Comparison of ENCODE assay signal across 8 mouse cellular contexts in genomic region chr7:64287414-64288091, GRCm38 (mm10). TPM values are rescaled to one million over a fixed set of nuclear protein-coding genes. Genes with fewer than 3 reads are reported as not detected.
DNase-seq lines count a peak whose midpoint lies in the region; ATAC-seq lines count a peak whose summit lies in the region.

Gene Mtmr10 (plus strand): TSS chr7:64287653.

- no peaks in the 10 kb centered on the region for H3K27me3 ChIP-seq in heart, embryonic 14.5 days (ENCODE audit: control insufficient read depth, insufficient read depth, low read length)
- peaks cover 3% of the 10 kb centered on the region; the same call in 1 of the 2 replicates for H3K27me3 ChIP-seq in liver, embryonic 13.5 days
- H3K27me3 ChIP-seq in stomach, embryonic 16.5 days (ENCODE audit: control insufficient read depth, insufficient read depth, low read length): no peaks in the 10 kb centered on the region

- 0 out of 2 replicates have a peak, but pooled peaks cover 9% of the 10 kb centered on the region for H3K36me3 ChIP-seq in heart, embryonic 14.5 days (ENCODE audit: control insufficient read depth, insufficient read depth, low read length)
- H3K36me3 ChIP-seq in liver, embryonic 13.5 days: no peaks in the 10 kb centered on the region
- no peaks in the 10 kb centered on the region for H3K36me3 ChIP-seq in stomach, embryonic 16.5 days (ENCODE audit: control insufficient read depth, insufficient read depth, low read length)

- H3K4me1 ChIP-seq in heart, embryonic 14.5 days (ENCODE audit: control insufficient read depth in 2 of 2, insufficient read depth in 2 of 2, low read length in 2 of 2): no peaks in the 10 kb centered on the region; a peak in 1 of 4 replicates
- H3K4me1 ChIP-seq in liver, embryonic 13.5 days (replicated peaks): peaks cover 22% of the 10 kb centered on the region
- 0 out of 2 replicates have a peak, but pooled peaks cover 8% of the 10 kb centered on the region for H3K4me1 ChIP-seq in stomach, embryonic 16.5 days (ENCODE audit: control insufficient read depth, insufficient read depth, low read length)

- peak within 1 kb of the TSS; percentile 85 to 89 for H3K4me3 ChIP-seq in heart, embryonic 14.5 days (ENCODE audit: control insufficient read depth in 1 of 2, insufficient read depth in 1 of 2, low read depth in 1 of 2, low read length in 2 of 2)
- H3K4me3 ChIP-seq in liver, embryonic 13.5 days (replicated peaks): peak within 1 kb of the TSS; percentile 79
- peak within 1 kb of the TSS; percentile 93 for H3K4me3 ChIP-seq in stomach, embryonic 16.5 days (replicated peaks; ENCODE audit: low read length)

- peak; percentile 74 for DNase-seq in c-Kit-negative CD71-positive TER-119-positive erythroid progenitor cells, embryonic 14.5 days (ENCODE audit: low read depth, low spot score)
- peak; percentile 87 for DNase-seq in fibroblast of lung, adult 2 months (ENCODE audit: low read depth)
- DNase-seq in kidney, postnatal 14 days: peak; percentile 99
- peak; percentile 88 for DNase-seq in liver, embryonic 13.5 days
- DNase-seq in neural tube, embryonic 10.5 days (ENCODE audit: extremely low spot score, low spot score): peak; percentile 97

- peak; percentile 98 for ATAC-seq in CD4-positive, CD25-positive, alpha-beta regulatory T cell, adult 4 months
- ATAC-seq in heart, embryonic 14.5 days (ENCODE audit: insufficient number of reproducible peaks, insufficient read depth, low FRiP score, low read depth): peak; percentile 98
- ATAC-seq in liver, embryonic 13.5 days (ENCODE audit: low read depth): peak; percentile 97
- ATAC-seq in stomach, embryonic 16.5 days (ENCODE audit: insufficient read depth, low FRiP score): peak; percentile 98

- peak within 1 kb of the TSS; percentile 61 to 80 for H3K27ac ChIP-seq in heart, embryonic 14.5 days (replicated peaks in 1 of 2; ENCODE audit: control insufficient read depth in 1 of 2, insufficient read depth in 1 of 2, low read depth in 2 of 2, low read length in 2 of 2)
- peak within 1 kb of the TSS; percentile 50 for H3K27ac ChIP-seq in liver, embryonic 13.5 days
- peak within 1 kb of the TSS; percentile 89 for H3K27ac ChIP-seq in stomach, embryonic 16.5 days (ENCODE audit: low read length)

- H3K9ac ChIP-seq in heart, embryonic 14.5 days (ENCODE audit: low read length): peak within 1 kb of the TSS; percentile 89
- peak within 1 kb of the TSS; percentile 82 for H3K9ac ChIP-seq in liver, embryonic 13.5 days
- H3K9ac ChIP-seq in stomach, embryonic 16.5 days (ENCODE audit: low read length): peak within 1 kb of the TSS; percentile 92

- H3K9me3 ChIP-seq in heart, embryonic 14.5 days (ENCODE audit: control insufficient read depth, low read length): no peaks in the 10 kb centered on the region
- no peaks in the 10 kb centered on the region for H3K9me3 ChIP-seq in liver, embryonic 13.5 days (replicated peaks)
- H3K9me3 ChIP-seq in stomach, embryonic 16.5 days (replicated peaks; ENCODE audit: control insufficient read depth, low read length): no peaks in the 10 kb centered on the region

- peak within 1 kb of the TSS; percentile 67 for H3K4me2 ChIP-seq in heart, embryonic 14.5 days (ENCODE audit: low read length)
- peak within 1 kb of the TSS; percentile 88 for H3K4me2 ChIP-seq in liver, embryonic 13.5 days
- peak within 1 kb of the TSS; percentile 75 for H3K4me2 ChIP-seq in stomach, embryonic 16.5 days (ENCODE audit: low read depth, low read length)

- WGBS in heart, embryonic 14.5 days: under 1% methylated on average over 77 of the region's 77 CpGs
- under 1% methylated on average over 76 of the region's 77 CpGs for WGBS in liver, embryonic 13.5 days (ENCODE audit: insufficient replicate concordance)
- under 1% methylated on average over 77 of the region's 77 CpGs for WGBS in stomach, embryonic 16.5 days

RNA-seq across cellular contexts. Expression of gene Mtmr10, which starts in this region (rescaled TPM):
- 1 to 10 TPM; 4.7 to 7.4 TPM for polyA plus RNA-seq in CD4-positive, CD25-positive, alpha-beta regulatory T cell, adult 4 months (2017; shearing (Covaris generic))
- polyA plus RNA-seq in heart, embryonic 14.5 days (2014; fragmentation: Nextera tagmentation; extraction: Ambion mirVana): 6.8 and 7.8 TPM in 2 replicates
- 2.0 and 2.7 TPM in 2 replicates for polyA plus RNA-seq in liver, embryonic 13.5 days (2015; fragmentation: Nextera tagmentation; extraction: Ambion mirVana)
- polyA plus RNA-seq in stomach, embryonic 16.5 days (2015; fragmentation: Nextera tagmentation; extraction: Ambion mirVana): 12.8 and 13.6 TPM in 2 replicates

Comparison
In these comparisons a context has a peak if more than half of its experiments do, and no peak if none do; other contexts are left out.
1. Peak in every context shown above with its lines: DNase-seq, ATAC-seq, H3K4me3 ChIP-seq and H3K27ac ChIP-seq.